Mouse (Mus musculus): ENCODE measurements around the gene 2610028H24Rik. TPM values are rescaled to one million over a fixed set of nuclear protein-coding genes. Genes with fewer than 3 reads are reported as not detected.

2610028H24Rik gene
- total and polyA plus RNA-seq, 3 experiments, result 0.25 TPM; not detected in 2

- Histone ChIP-seq H3K4me1 (ENCODE audit: control insufficient read depth in 1 of 2, insufficient read depth in 2 of 2) (no peaks in the 10 kb centered on the region), H3K36me3 (replicated peaks in 1 of 2; ENCODE audit: control insufficient read depth in 1 of 2, insufficient read depth in 1 of 2, low read length in 1 of 2) (peaks cover 0 to 48% of the 10 kb centered on the region in 2 experiments), H3K4me3 (replicated peaks in 1 of 3; ENCODE audit: low read depth in 2 of 3, low read length in 2 of 3, poor library complexity in 1 of 3) (no peak overlapping the region), H3K27ac (ENCODE audit: insufficient read depth, low read depth) (no peak overlapping the region), H3K27me3 (replicated peaks) (no peaks in the 10 kb centered on the region), H3K79me2 (replicated peaks; ENCODE audit: control insufficient read depth, extremely low read depth, insufficient read depth, poor library complexity, severe bottlenecking) (no peaks in the 10 kb centered on the region), H3K9me3 (replicated peaks; ENCODE audit: low read length) (peaks cover 14% of the 10 kb centered on the region), H3K9ac (ENCODE audit: insufficient read depth, low read depth) (no peak overlapping the region), H3K4me2 (ENCODE audit: insufficient read depth, low read depth, poor library complexity, severe bottlenecking) (no peak overlapping the region)
- dilution Hi-C loops (cut with MboI; ENCODE audit: extremely low pct_ligation_motif_present, extremely low pct_unique_long_range_greater_than_20kb, low sequenced_read_pairs) (no loop called here), in situ Hi-C loops (cut with MboI; ENCODE audit: low pct_ligation_motif_present, low pct_unique_long_range_greater_than_20kb, low sequenced_read_pairs) (loop anchor here (5.0 kb wide), 1 partner anchor 271 kb away; no protein-coding TSS in a partner anchor)
- TF ChIP-seq MEF2A (IDR thresholded peaks at IDR 0.05; ENCODE audit: borderline replicate concordance, low read depth, low read length) (no peak), E2F4 (IDR thresholded peaks at IDR 0.05; ENCODE audit: insufficient replicate concordance, low read depth, low read length) (no peak), ZNF384 (IDR thresholded peaks at IDR 0.05; ENCODE audit: low read depth, low read length) (no peak), POLR2A (IDR thresholded peaks at IDR 0.05; ENCODE audit: low read depth, low read length) (no peak), NRF1 (IDR thresholded peaks at IDR 0.05; ENCODE audit: low read depth, low read length) (no peak), ZMIZ1 (IDR thresholded peaks at IDR 0.05; ENCODE audit: low read depth, low read length) (no peak), GABPA (IDR thresholded peaks at IDR 0.05; ENCODE audit: insufficient replicate concordance, low read depth, low read length) (no peak), EP300 (IDR thresholded peaks at IDR 0.05; ENCODE audit: low read length) (no peak), ETS1 (conservative IDR thresholded peaks at IDR 0.05; ENCODE audit: low read depth, low read length) (no peak), PAX5 (IDR thresholded peaks at IDR 0.05; ENCODE audit: low read length) (no peak), JUND (conservative IDR thresholded peaks at IDR 0.05; ENCODE audit: low read depth, low read length) (no peak), UBTF (IDR thresholded peaks at IDR 0.05; ENCODE audit: low read depth, low read length) (no peak), SMC3 (IDR thresholded peaks at IDR 0.05; ENCODE audit: low read depth, low read length) (no peak), MYC (IDR thresholded peaks at IDR 0.05; ENCODE audit: low read depth, low read length) (no peak), CHD2 (IDR thresholded peaks at IDR 0.05; ENCODE audit: low read length) (no peak), KAT2A (IDR thresholded peaks at IDR 0.05; ENCODE audit: insufficient replicate concordance, low read length) (no peak), USF2 (conservative IDR thresholded peaks at IDR 0.05; ENCODE audit: low read depth, low read length) (no peak)
- DNase-seq (ENCODE audit: extremely low read depth), result no peak
Measured at GRCm38 (mm10) chr10:76461255-76461654, 12.4 kb downstream of the 2610028H24Rik start.

- no peak for DNase-seq (ENCODE audit: extremely low read depth)
- H3K27ac ChIP-seq (ENCODE audit: insufficient read depth, low read depth), result no peak overlapping the region
- no peaks in the 10 kb centered on the region for H3K79me2 ChIP-seq (replicated peaks; ENCODE audit: control insufficient read depth, extremely low read depth, insufficient read depth, poor library complexity, severe bottlenecking)
- no peak overlapping the region for H3K4me3 ChIP-seq (replicated peaks in 1 of 3; ENCODE audit: low read depth in 2 of 3, low read length in 2 of 3, poor library complexity in 1 of 3)
- dilution Hi-C loops (cut with MboI; ENCODE audit: extremely low pct_ligation_motif_present, extremely low pct_unique_long_range_greater_than_20kb, low sequenced_read_pairs), result no loop called here
- H3K27me3 ChIP-seq (replicated peaks), result no peaks in the 10 kb centered on the region
- H3K4me1 ChIP-seq (ENCODE audit: control insufficient read depth in 1 of 2, insufficient read depth in 2 of 2), result peaks cover 0 to under 1% of the 10 kb centered on the region in 2 experiments; a peak in 1 of 4 replicates
- TF ChIP-seq CHD2 (IDR thresholded peaks at IDR 0.05; ENCODE audit: low read length) (no peak), MAX (IDR thresholded peaks at IDR 0.05; ENCODE audit: low read length) (no peak), HCFC1 (IDR thresholded peaks at IDR 0.05; ENCODE audit: low read depth, low read length) (no peak), MAZ (IDR thresholded peaks at IDR 0.05; ENCODE audit: low read depth, low read length) (no peak), POLR2AphosphoS2 (IDR thresholded peaks at IDR 0.05; ENCODE audit: low read depth, low read length) (no peak), RCOR1 (conservative IDR thresholded peaks at IDR 0.05; ENCODE audit: low read depth, low read length) (no peak), CTCF (conservative IDR thresholded peaks at IDR 0.05 in 1 of 2, IDR thresholded peaks at IDR 0.05 in 1 of 2; ENCODE audit: low read depth in 2 of 2, low read length in 2 of 2) (no peak), POLR2A (IDR thresholded peaks at IDR 0.05; ENCODE audit: low read depth, low read length) (no peak), MXI1 (IDR thresholded peaks at IDR 0.05; ENCODE audit: low read depth, low read length) (no peak), ZNF384 (IDR thresholded peaks at IDR 0.05; ENCODE audit: low read depth, low read length) (no peak), GABPA (IDR thresholded peaks at IDR 0.05; ENCODE audit: insufficient replicate concordance, low read depth, low read length) (no peak), ELF1 (IDR thresholded peaks at IDR 0.05; ENCODE audit: low read depth, low read length) (no peak), CHD1 (IDR thresholded peaks at IDR 0.05; ENCODE audit: low read depth, low read length) (no peak), ZC3H11A (IDR thresholded peaks at IDR 0.05; ENCODE audit: low read depth, low read length) (no peak)
- peaks cover 0 to 52% of the 10 kb centered on the region in 2 experiments for H3K36me3 ChIP-seq (replicated peaks in 1 of 2; ENCODE audit: control insufficient read depth in 1 of 2, insufficient read depth in 1 of 2, low read length in 1 of 2)
- H3K9me3 ChIP-seq (replicated peaks; ENCODE audit: low read length), result peaks cover 14% of the 10 kb centered on the region
- H3K9ac ChIP-seq (ENCODE audit: insufficient read depth, low read depth), result no peak overlapping the region
- no peak overlapping the region for H3K4me2 ChIP-seq (ENCODE audit: insufficient read depth, low read depth, poor library complexity, severe bottlenecking)
- in situ Hi-C loops (cut with MboI; ENCODE audit: low pct_ligation_motif_present, low pct_unique_long_range_greater_than_20kb, low sequenced_read_pairs), result loop anchor here (5.0 kb wide), 1 partner anchor 270 kb away; no protein-coding TSS in a partner anchor
Measured at GRCm38 (mm10) chr10:76462312-76462711, 13.4 kb downstream of the 2610028H24Rik start.
